Mouse (Mus musculus) urinary bladder, postnatal 14 days (tissue): ENCODE measurements around the gene Lgals4.

Experiments used
- DNase-seq: peaks from one replicate; pipeline ENCODE4 v3.0.0; 2021; ENCODE audit warnings: low spot score

Lgals4 gene

DNA sequence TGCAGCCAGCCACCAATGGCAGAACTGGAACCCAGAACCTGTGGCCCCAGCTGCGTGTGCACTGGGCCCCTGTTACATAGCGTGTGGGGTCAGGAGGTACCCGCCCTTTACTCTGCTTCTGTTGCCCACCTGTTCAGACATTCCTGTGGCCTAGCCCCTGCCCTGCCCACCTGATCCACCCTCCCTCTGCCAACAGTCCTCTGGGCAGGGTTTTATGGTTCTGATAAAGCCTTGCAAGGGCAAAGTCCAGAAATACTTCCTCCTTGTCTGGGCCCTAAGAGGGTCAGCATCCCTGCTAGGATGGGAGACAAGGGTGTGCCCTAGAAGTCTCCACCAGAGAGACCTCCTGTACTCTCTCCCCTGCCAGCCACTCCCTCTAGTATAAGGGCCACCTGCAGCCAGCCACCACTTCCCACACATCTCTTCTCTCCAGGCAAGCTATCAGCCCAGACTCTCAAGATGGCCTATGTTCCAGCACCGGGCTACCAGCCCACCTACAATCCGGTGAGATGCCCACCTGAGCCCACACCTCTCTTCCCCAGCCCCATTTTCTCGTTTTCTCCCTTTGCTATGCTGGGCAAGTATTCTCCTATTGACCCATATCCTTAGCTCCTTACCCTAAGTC is at the start of gene Lgals4:
TSS of gene Lgals4 (plus strand) at position 132 of the 625 bp plus-strand sequence.
- DNase-seq = no peak

DNA sequence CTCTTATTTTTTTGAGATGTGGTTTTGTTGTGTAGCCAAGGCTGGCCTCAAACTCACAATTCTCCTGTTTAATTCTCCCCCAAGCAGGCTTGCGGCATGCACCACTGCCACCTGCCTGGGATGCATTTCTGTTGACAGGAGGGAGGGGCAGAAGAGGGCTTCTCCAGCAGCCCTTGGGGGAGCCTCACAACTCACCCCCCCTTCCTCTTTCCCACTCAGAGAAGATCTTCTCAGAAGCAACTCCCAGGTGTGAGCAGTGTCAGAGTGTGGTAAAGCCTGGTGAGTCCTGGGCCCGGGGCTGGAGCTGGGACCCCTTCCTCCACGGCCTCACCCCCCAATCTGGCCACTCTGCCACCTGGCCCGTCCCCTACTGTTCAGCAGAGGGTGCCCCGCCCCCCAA is 48.5 kb upstream of the Lgals4 start:
- DNase-seq = no peak

DNA sequence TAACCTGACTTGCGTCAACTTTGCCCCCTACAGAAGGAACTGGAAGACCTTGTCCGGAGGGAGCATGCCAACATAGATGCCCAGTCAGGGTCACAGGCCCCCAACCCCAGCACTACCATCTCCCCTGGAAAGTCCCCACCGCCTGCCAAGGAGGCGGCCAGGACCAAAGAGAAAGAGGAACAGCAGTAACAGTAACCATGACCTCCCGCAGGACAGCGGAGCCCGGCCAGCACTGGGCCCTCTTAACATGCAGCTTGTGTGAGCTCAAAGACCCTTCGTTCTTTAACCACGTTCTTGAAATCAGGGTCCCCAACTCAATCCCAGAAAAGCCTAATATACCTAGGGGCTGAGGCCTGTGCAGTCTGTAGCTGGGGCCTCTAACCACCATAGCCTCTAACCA is 45.8 kb upstream of the Lgals4 start:
- DNase-seq = no peak

DNA sequence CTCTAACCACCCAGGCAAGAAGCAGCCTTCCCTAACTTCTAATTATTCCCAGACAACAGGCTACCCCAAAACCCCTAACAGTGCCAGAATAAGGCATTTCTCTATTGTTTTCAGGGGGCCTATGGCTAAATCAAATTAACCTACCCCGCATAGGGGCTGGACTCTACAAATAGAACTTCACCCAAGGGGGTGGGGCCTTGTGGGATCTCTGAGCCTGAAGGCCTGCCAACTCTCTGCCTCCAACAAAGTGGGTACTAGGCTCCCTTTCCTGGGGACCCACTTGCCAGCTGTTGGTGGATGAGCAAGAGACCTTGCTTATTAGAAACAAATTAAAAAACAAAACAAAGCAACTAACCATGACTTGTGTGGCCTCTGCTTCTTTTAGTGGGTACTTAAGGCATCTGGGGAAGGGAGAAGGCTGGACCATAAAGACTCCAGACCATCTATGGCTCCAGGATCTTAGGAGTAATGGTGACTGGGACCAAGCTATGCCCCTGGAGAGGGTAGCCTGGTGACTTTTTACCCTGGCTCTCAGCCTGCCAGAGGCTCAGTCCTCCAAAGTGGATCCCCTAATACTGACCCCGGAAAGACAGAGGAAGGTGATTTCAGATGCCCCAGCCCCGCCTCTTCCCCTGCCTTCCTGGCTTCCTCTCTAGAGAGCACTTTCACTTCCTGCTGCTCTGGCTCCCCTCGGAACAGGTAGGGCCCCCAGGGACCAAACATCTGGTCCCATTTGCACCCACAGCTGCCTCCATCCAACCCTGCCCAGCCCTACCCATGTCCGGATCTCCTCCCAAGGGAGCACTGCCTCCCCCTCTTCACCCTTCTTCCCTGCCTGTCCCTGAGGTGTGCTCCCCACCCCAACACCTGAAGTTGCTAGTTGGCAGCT is 45.1 kb upstream of the Lgals4 start, which contains the start of gene Rinl:
TSS of gene Rinl (plus strand) at position 663 of the 889 bp plus-strand sequence.
- no peak for DNase-seq

DNA sequence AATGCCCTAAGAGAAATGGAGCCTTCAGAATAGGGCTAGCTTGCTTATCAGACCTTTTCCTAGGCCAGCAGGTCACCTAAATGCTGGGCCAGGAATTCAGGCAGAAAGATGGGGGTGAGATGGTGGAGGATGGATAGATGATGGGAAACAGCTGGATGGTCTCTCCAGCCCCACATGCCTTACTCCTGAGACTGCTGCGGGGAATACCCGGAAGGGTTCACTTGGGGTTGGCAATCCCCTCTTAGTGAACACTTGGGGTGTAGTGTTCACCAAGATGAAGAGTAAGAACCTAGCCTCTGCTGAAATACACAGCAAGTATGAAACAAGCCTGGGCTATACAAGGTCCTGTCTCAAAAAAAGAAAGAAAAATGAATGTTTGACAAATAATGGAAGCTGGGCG is 44.4 kb upstream of the Lgals4 start:
- DNase-seq = no peak

DNA sequence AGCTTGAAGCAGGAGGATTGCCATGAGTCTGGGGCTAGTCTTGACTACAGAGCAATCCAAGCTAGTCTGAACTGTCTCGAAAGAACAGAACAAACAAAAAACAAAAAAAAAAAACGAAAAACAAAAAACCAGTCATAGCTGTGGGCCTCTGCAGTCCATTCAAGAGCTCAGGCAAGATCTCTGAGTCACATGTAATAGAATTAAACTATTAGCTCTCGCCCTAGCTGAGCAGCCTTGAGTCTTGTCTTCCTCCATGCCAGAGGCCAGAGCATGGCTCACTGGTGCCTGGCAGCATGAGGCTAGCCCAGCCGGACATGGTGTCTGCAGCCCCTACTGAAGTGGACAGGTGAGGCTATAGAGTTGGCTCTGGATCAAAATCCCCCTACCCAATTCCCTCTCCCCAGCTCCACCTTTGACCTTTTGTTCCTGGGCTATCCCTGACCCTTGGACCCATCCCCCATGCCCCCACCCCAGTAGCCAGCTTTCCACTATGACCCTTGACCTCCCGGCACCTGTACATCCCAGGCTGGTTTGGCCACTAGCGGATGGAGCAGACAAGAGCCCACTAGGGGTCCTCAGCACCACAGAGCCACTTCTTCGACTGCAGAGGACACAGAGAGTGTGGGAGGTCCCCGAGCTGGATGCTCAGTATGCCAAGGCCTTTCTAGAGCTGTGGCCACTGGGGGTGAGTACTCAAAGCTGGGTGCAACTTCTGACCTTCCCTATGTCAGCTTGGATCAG is 43.4 kb upstream of the Lgals4 start:
- DNase-seq = no peak

DNA sequence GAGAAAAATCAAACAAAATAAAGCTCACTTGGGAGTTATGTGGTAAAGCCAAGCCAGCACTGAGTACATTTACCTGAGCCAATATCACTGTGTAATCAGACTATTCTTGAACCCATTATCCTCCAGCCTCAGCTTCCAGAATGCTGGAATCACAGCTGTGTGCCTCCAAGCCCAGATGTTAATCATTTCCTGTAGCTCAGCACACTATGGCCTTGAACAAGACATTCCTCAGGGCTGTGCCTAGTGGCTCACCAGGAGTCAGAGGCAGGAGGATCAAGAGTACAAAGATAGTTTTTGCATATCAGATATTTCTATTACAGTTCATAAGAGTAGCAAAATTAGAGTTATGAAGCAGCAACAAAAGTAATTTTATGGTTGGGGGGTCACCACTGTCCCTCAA is 41.9 kb upstream of the Lgals4 start:
- no peak for DNase-seq

DNA sequence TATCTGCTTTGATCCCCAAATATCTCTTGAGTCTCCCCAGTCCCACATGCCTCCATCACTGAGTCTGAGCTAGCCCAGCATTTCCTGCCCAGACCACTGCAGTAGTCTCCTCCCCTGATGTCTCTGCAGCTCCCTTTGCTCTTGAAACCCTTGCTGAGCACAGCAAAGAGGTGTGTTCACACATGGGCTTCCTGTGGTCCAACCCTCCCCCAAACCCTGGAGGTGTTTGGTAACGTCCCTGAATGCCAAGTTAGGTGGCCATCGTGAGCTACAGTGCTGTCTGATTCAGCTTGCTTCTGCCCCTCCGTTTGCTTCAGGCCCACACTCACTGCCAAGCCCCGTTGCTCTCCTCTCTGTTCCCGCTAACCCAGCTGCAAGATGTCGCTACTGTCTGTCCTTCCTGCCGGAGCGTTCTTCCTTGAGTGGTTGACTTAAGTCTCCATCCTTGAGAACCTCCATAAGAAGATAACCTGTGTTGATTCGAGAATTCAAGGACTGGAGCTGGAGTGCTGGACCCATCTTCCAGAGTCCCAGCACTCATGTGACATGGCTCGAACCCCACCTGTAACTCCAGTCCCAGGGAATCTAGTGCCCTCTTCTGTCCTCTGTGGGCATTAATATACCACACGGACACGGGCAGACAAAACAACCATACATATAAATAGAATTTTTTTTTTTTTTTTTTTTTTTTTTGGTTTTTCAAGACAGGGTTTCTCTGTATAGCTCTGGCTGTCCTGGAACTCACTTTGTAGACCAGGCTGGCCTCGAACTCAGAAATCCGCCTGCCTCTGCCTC is 41.1 kb upstream of the Lgals4 start:
- no peak for DNase-seq

DNA sequence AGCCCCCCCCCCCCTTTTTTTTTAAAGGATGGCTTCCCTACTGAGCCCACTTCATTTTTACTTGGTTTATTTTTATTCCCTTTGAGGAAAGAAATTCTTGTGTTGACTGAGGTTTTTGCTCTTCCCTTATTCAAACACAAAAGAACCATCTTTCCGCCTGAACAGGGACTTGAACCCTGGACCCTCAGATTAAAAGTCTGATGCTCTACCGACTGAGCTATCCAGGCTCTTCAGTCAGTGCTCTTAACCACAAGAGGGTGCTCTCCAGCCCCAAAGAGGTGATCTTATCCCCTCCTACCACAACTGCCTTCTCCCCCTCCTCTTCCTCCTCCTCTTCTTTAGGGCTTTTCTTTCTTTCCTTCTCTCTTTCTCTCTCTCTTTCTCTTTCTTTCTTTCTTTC is 39.8 kb upstream of the Lgals4 start:
- DNase-seq = no peak

DNA sequence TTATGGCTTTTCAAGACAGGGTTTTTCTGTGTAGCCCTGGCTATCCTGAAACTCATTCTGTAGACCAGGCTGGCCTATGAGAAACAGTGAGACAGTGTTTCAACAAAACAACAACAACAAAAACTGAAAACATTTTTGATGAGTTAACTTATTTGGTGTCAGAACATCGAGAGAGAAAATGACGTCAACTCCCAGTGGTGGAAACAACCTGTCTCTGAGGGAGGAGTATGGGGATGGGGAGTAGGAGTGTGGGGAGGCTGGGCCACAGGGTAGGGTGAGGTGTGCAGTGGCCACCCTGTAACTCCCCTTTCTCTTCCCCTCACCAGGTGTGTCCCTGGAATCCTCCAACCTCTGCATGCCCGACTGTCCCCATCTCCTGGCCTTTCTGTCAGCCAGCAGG is 39.2 kb upstream of the Lgals4 start:
- no peak for DNase-seq

DNA sequence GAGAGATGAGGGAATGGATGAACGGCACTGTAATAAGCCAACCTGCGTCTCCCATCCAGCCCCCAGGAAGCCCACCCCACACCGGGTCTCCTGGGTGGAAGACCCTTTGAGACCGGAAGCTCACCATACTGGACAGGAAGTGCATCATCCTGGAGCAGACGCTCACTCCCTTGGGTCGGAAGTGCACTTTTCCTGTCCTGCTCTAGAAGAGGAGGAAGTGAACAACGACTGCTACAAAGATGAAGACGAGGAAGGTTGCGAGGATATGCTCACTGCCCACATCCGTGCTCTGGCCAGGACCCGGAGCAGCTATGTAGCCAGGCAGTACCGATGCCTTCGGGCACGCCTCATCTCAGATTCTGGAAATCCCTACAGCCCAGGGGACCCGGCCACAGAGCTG is 37.8 kb upstream of the Lgals4 start:
- DNase-seq = no peak

DNA sequence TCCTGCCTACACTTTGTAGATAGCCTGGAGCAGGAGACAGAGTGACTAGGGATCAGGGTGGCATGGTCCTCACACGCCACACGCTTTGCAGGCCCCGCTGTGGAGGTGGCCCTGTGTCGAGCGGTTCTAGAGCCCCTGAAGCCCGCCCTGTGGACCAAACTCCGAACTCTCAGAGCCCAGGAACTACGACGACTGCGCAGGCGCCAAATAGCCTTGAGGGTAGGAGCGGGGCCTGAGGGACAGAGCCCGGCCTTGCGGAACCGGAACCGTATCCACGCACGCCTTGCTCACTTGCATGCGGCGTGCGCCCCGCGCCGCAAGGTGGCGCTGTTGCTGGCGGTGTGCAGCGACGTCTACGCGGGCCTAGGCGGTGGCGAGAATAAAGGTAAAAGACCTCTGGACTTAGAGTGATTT is 37.1 kb upstream of the Lgals4 start:
- DNase-seq = peak; percentile 87

DNA sequence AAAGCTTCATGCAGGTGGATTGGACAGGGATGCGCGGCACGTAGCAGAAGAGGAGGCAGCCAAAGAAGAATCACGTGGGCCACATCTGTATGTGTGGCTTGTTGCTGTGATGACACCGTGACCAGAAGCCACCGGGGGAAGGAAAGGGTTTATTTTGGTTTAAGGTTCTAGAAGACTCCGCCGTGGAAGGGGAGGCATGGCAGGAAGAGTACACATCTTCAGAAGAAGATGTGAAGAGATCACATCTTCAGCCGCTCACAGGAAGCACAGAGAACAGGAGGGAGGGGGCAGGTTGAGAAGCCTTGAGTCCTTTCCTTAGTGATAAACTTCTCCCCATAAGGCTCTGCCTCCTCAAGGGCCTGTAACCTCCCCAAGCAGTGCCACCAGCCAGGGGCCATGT is 33.7 kb upstream of the Lgals4 start:
- no peak for DNase-seq

DNA sequence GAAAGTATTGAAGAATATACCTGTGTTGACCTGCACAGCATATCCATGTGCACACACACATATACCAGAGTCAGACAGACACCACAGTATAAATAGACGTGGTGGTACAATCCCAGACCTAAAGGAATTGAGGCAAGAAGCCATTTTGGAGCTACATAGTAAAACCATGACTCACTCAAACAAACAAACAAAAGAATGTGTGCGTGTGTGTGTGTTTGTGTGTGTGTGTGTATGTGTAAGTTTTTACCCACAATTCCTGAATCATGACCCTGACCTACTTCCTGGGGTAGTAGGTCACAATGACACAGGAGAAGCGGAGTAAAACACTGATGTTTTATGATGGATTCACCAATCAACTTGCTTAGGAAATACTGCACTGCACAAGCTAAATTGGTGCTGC is 32.2 kb upstream of the Lgals4 start:
- DNase-seq = no peak

DNA sequence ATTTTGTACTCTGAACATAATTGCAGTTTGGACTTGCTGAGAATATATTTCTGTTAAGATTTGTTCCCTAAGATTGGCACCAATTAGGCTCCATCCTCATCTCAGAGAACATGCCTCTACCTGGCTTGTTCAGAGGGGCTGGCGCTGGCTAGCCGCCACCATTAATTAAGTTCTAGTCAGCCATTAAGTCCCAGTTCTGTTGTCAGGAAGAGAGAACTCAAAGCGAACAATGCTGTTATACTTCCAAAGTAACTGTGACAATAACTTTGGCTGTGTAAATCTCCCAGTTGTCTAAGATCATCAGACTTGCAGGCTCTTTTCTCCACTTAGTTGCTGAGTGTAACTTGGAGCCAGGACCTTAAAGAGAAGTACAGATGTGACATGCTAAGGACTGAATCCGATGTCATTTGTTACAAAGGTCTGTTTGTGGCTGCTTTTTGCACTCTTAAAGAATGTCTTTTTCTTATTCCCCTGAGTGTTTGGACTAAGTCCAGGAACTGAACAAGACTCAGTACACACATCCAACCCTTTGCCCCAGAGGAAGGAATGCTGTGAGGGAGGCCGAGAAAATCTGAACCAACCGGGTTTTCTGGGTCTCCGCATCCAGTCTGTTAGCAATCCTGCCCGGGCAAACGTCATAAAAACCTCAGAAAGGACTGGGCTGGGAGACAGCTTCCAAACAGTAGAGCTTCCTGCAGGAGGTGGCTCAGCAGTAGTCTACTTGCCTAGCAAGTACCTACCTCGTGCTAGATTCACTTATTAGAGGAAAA is 31.6 kb upstream of the Lgals4 start:
- DNase-seq = peak; percentile 88

DNA sequence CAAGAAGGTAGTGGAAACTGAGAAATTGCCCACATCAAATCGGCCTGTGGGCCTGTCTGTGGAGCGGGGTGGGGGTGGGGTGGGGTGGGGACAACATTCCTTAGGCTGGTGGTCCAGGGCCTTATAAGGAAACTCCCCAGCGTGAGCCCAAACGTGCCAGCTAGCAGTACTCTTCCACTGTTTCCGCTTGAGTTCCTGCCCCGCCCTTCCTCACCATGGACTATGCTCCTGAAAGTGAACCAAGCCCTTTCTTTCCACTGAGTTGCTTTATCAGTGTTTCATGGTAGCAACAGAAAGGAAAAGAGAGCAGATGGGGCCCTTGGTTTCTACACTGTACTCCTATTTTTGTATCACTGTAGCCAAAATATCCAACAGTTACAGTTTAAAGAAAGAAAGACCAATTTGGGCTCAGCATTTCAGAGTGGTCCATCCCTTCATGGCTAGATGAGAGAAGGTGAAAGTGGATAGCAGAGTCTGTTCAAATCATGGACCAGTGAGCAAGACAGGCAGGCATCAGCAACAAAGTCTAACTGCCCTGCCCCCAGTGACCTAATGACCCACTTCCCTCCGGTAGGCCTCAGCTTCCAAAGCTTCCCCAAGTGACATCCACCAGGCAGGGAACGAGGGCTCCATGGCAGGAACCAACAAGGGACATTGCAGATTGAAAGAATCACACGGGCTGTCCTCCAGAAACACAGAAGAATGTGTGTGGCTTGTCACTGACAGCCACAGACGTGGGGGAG is 30.6 kb upstream of the Lgals4 start:
- peak; percentile 60 for DNase-seq

DNA sequence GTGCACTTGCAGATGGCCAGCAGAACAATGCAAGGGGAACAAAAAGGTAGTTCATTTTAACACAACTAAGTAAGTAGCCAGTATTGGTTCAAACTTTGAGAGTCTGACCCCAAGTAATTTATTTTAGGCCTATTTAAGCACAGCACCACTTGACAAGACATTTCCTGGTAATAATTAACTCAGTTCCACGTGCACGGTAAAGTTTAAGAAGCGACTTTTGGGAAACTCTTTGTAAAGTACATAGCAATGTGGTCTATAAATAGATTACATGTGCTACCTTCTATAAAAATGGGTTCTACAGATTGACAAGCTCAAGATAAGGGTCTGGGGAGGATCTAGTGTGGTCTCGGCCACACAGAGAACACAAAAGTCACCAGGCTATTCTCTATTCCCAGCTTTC is 29.9 kb upstream of the Lgals4 start:
- DNase-seq = no peak

DNA sequence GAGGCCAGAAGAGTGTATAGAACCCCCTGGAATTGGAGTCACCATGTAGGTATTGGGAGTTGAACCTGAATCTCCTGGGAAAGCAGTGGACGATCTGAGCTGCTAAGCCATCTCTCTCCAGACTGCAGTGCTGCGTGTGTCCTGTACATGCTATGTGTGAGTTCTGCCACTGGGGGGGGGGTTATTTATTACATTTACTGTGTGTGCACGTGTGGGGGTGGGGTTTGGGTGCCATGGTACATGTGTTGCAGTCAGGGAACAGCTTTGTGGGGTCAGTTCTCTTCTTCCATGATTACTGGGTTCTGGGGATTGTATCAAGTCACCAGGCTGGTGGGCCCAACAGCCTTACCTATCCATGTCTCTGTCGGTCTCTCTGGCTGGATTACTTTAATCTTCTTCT is 26.8 kb upstream of the Lgals4 start:
- DNase-seq = no peak

DNA sequence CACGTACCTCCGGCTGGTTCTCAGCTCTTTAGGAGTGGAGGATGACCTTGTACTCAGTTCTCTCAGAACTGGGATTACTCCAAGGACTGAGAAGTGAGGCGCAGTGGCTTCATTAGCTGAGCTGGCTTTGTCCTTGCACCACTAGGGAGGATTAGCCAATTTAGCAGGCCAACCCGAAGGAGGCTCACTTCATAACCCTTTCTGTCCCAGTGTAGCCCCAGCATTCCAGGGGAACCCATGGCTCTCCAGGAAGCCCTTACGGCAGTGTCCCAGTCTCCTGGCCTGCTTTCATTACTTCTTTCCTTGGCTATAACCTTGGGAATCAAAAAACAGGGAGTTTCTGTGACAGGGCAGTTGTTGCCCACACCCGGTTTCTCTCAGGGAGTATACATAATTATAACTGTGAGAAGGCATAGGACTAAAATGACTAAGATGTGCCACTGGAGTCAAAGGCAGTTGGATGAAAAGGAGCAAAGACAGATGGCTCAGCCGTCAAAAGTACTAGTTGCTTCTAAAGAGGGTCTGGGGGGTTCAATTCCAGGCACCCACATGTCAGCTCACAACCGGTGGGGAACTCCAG is 25.9 kb upstream of the Lgals4 start:
- peak; percentile 46 for DNase-seq
